Mouse (Mus musculus) intestine, embryonic 14.5 days (tissue): ENCODE results near the gene Phospho1. TPM values are rescaled to one million over a fixed set of nuclear protein-coding genes. Genes with fewer than 3 reads are reported as not detected.

ENCODE experiments used
- ATAC-seq: fragments of 200-750 bp; cut with Nextera tagmentation; replicated peaks from 2 replicates; pipeline ENCODE4 v1.8.0; 2017; ENCODE audit warnings: low read depth, moderate number of reproducible peaks, moderate TSS enrichment, moderate library complexity; ENCODE audit not compliant: low FRiP score, low TSS enrichment
- DNase-seq: peaks from one replicate; pipeline ENCODE4 v3.0.0-alpha.2; 2018; ENCODE audit warnings: low spot score
- H3K27ac ChIP-seq: fragments of 300-500 bp; sonication (generic); 2 replicates; pipeline ENCODE4 v1.5.1; 2014; ENCODE audit warnings: low read depth, mild to moderate bottlenecking, control low read depth
- H3K27me3 ChIP-seq: fragments of 300-500 bp; sonication (generic); replicated peaks from 2 replicates; pipeline ENCODE4 v1.6.1; 2014; ENCODE audit warnings: low read length, control low read depth; ENCODE audit not compliant: control insufficient read depth, insufficient read depth
- H3K36me3 ChIP-seq: fragments of 300-500 bp; sonication (generic); 2 replicates; pipeline ENCODE4 v1.6.1; 2014; ENCODE audit warnings: low read length, control low read depth; ENCODE audit not compliant: control insufficient read depth, insufficient read depth
- H3K4me1 ChIP-seq: fragments of 300-500 bp; sonication (generic); replicated peaks from 2 replicates; pipeline ENCODE4 v1.6.1; 2014; ENCODE audit warnings: low read length, control low read depth, mixed read lengths; ENCODE audit not compliant: control insufficient read depth, insufficient read depth
- H3K4me2 ChIP-seq: fragments of 300-500 bp; sonication (generic); 2 replicates; pipeline ENCODE4 v1.6.1; 2014; ENCODE audit warnings: low read length
- H3K4me3 ChIP-seq: fragments of 300-500 bp; sonication (generic); 2 replicates; pipeline ENCODE4 v1.5.1; 2014; ENCODE audit warnings: low read depth, low read length, control low read depth, mixed read lengths
- H3K9ac ChIP-seq: fragments of 300-500 bp; sonication (generic); 2 replicates; pipeline ENCODE4 v1.6.1; 2014; ENCODE audit warnings: mild to moderate bottlenecking, low read length
- H3K9me3 ChIP-seq: fragments of 300-500 bp; sonication (generic); 2 replicates; pipeline ENCODE4 v1.6.1; 2016; ENCODE audit warnings: low read length, control low read depth; ENCODE audit not compliant: control insufficient read depth
- WGBS: fragments of 180-500 bp; shearing (Covaris S2); extraction: QIAGEN DNeasy Blood & Tissue Kit; methylation state at CpG from one replicate; pipeline ENCODE4 v1.1.7; 2014; 5-methylcytosine and 5-hydroxymethylcytosine counted together
- polyA plus RNA-seq: library from polyadenylated mRNA; unstranded; fragments of >200 nt; fragmentation: Nextera tagmentation; extraction: Ambion mirVana; gene quantifications from 2 replicates; pipeline ENCODE4 v1.2.1, GENCODE M21; 2014

The Phospho1 gene
- polyA plus RNA-seq, result 0.39 TPM in 1 of 2 replicates, not detected in the other

- peak; percentile 91 for DNase-seq
- ATAC-seq, result peak; percentile 95
- Histone ChIP-seq H3K27me3 (peaks cover 44% of the 10 kb centered on the region), H3K9ac (peak within 1 kb of the TSS; percentile 73), H3K4me2 (peak within 1 kb of the TSS; percentile 97), H3K4me3 (peak within 1 kb of the TSS; percentile 61), H3K27ac (no peak within 1 kb of the TSS), H3K4me1 (peaks cover 7% of the 10 kb centered on the region; the same call in 1 of the 2 replicates), H3K9me3 (no peaks in the 10 kb centered on the region), H3K36me3 (no peaks in the 10 kb centered on the region)
- under 1% methylated on average over 65 of the region's 78 CpGs for WGBS
Observed at GRCm38 (mm10) chr11:95824071-95824876, at the start of gene Phospho1. Phospho1 (plus strand) TSS chr11:95824499.

- no peaks in the 10 kb centered on the region for H3K27me3 ChIP-seq
- no peak overlapping the region for H3K27ac ChIP-seq
- no peak for ATAC-seq
- H3K4me2 ChIP-seq, result no peak overlapping the region
- no peak for DNase-seq
- H3K9me3 ChIP-seq, result no peaks in the 10 kb centered on the region
- H3K4me1 ChIP-seq, result no peaks in the 10 kb centered on the region
- WGBS, result 67% methylated on average over 17 of the region's 17 CpGs
- no peak overlapping the region for H3K4me3 ChIP-seq
- no peak overlapping the region for H3K9ac ChIP-seq
- H3K36me3 ChIP-seq, result peaks cover 7% of the 10 kb centered on the region; the same call in 1 of the 2 replicates
Observed at GRCm38 (mm10) chr11:95777323-95778297, 46.7 kb upstream of the Phospho1 start.

GRCm38 (mm10) chr11:95778831-95779251 is 45.5 kb upstream of the Phospho1 start:
- H3K4me1 ChIP-seq, result no peaks in the 10 kb centered on the region
- no peak overlapping the region for H3K27ac ChIP-seq
- H3K4me2 ChIP-seq, result no peak overlapping the region
- WGBS, result 76% methylated on average over 4 of the region's 4 CpGs
- H3K9me3 ChIP-seq, result no peaks in the 10 kb centered on the region
- no peak overlapping the region for H3K4me3 ChIP-seq
- DNase-seq, result no peak
- H3K9ac ChIP-seq, result no peak overlapping the region
- ATAC-seq, result no peak
- peaks cover 7% of the 10 kb centered on the region; the same call in 1 of the 2 replicates for H3K36me3 ChIP-seq
- no peaks in the 10 kb centered on the region for H3K27me3 ChIP-seq

GRCm38 (mm10) chr11:95779366-95779765 is 44.9 kb upstream of the Phospho1 start:
- no peak overlapping the region for H3K4me3 ChIP-seq

GRCm38 (mm10) chr11:95780480-95780879 is 43.8 kb upstream of the Phospho1 start:
- H3K9ac ChIP-seq, result no peak overlapping the region
- no peak for ATAC-seq
- H3K36me3 ChIP-seq, result peaks cover 5% of the 10 kb centered on the region; the same call in 1 of the 2 replicates
- WGBS, result 89% methylated on average over 8 of the region's 8 CpGs
- H3K27ac ChIP-seq, result no peak overlapping the region
- no peak overlapping the region for H3K4me3 ChIP-seq
- H3K4me1 ChIP-seq, result no peaks in the 10 kb centered on the region
- no peak for DNase-seq
- H3K9me3 ChIP-seq, result no peaks in the 10 kb centered on the region
- no peaks in the 10 kb centered on the region for H3K27me3 ChIP-seq
- no peak overlapping the region for H3K4me2 ChIP-seq

More at GRCm38 (mm10) chr11:95779366-95779765, 44.9 kb upstream of the Phospho1 start:
- Histone ChIP-seq H3K9me3 (no peaks in the 10 kb centered on the region), H3K27me3 (no peaks in the 10 kb centered on the region), H3K4me2 (no peak overlapping the region), H3K4me1 (no peaks in the 10 kb centered on the region), H3K36me3 (peaks cover 7% of the 10 kb centered on the region; the same call in 1 of the 2 replicates), H3K27ac (no peak overlapping the region), H3K9ac (no peak overlapping the region)
- no peak for ATAC-seq
- DNase-seq, result no peak
- 86% methylated on average over 4 of the region's 4 CpGs for WGBS

GRCm38 (mm10) chr11:95781557-95781956 is 42.7 kb upstream of the Phospho1 start:
- ATAC-seq, result no peak
- DNase-seq, result no peak
- no peaks in the 10 kb centered on the region; the same call in 1 of the 2 replicates for H3K9me3 ChIP-seq
- WGBS, result 80% methylated on average over 11 of the region's 11 CpGs
- no peaks in the 10 kb centered on the region for H3K27me3 ChIP-seq
- no peaks in the 10 kb centered on the region for H3K36me3 ChIP-seq
- H3K4me2 ChIP-seq, result no peak overlapping the region
- H3K4me3 ChIP-seq, result no peak overlapping the region
- no peaks in the 10 kb centered on the region for H3K4me1 ChIP-seq
- no peak overlapping the region for H3K9ac ChIP-seq
- H3K27ac ChIP-seq, result no peak overlapping the region

- ATAC-seq, result no peak
- Histone ChIP-seq H3K4me1 (no peaks in the 10 kb centered on the region), H3K27ac (no peak overlapping the region), H3K9ac (no peak overlapping the region), H3K4me3 (no peak overlapping the region), H3K36me3 (no peaks in the 10 kb centered on the region), H3K4me2 (no peak overlapping the region), H3K9me3 (no peaks in the 10 kb centered on the region; the same call in 1 of the 2 replicates), H3K27me3 (no peaks in the 10 kb centered on the region)
- DNase-seq, result no peak
- 91% methylated on average over 4 of the region's 4 CpGs for WGBS
Observed at GRCm38 (mm10) chr11:95783457-95783856, 40.8 kb upstream of the Phospho1 start.

- no peak overlapping the region for H3K27ac ChIP-seq
- 91% methylated on average over 9 of the region's 9 CpGs for WGBS
- DNase-seq (no peak), ATAC-seq (no peak)
- H3K4me2 ChIP-seq, result no peak overlapping the region
- H3K4me1 ChIP-seq, result no peaks in the 10 kb centered on the region
- no peak overlapping the region for H3K4me3 ChIP-seq
- H3K9me3 ChIP-seq, result no peaks in the 10 kb centered on the region; the same call in 1 of the 2 replicates
- H3K36me3 ChIP-seq, result no peaks in the 10 kb centered on the region
- no peaks in the 10 kb centered on the region for H3K27me3 ChIP-seq
- no peak overlapping the region for H3K9ac ChIP-seq
Observed at GRCm38 (mm10) chr11:95783958-95784357, 40.3 kb upstream of the Phospho1 start.
